16 mouse cellular contexts compared by ENCODE assay signal in the genomic region with DNA sequence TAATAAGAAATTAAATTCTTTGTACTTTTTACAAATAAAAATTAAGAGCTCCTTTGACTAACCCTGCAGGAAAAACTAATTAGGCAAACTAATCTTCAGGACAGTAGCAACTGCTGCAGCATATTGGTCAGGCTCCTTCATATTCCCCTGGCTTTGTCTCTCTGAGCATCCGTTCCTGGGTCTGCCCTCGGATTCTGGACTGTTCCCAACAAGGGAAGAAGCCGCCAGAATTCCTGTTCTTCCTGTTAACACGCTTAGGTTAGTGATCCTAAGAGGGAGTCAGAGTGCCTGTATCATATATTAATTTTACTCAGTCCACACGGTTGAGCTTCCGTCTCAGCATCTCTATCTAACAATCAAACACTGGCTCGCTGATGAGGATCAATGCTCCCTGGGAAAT.
"Had no signal": no experiment of that assay in that cellular context is flagged by ENCODE, and none has a peak within 500 bp of the region (broad histone marks: within the 10 kb centered on the region; RNA-seq: fewer than 3 reads in every experiment).

No protein-coding gene starts in this region.

- H3K4me3 ChIP-seq: neural tube, embryonic 13.5 days; neural tube, embryonic 15.5 days; stomach, embryonic 15.5 days had no signal

- H3K27me3 ChIP-seq: neural tube, embryonic 13.5 days; neural tube, embryonic 15.5 days; stomach, embryonic 15.5 days had no signal

- H3K4me1 ChIP-seq: neural tube, embryonic 13.5 days; neural tube, embryonic 15.5 days; stomach, embryonic 15.5 days had no signal

- H3K27ac ChIP-seq: neural tube, embryonic 13.5 days; neural tube, embryonic 15.5 days; stomach, embryonic 15.5 days; stomach, postnatal 0 days had no signal

- DNase-seq: retina, postnatal 1 day; right cerebral cortex, adult 18-20 months; right cerebral cortex, postnatal 14 days; right cerebral cortex, postnatal 25 days; right cerebral cortex, postnatal 4 days; spleen, adult 18-20 months; thymus, adult 18-20 months; thymus, adult 2 months; thymus, postnatal 14 days; thymus, postnatal 25 days; thymus, postnatal 36 days; thymus, postnatal 4 days had no signal
